Mouse (Mus musculus): ENCODE results near the gene Stk11. TPM values are rescaled to one million over a fixed set of nuclear protein-coding genes. Genes with fewer than 3 reads are reported as not detected.

Gene Stk11
- total and polyA plus RNA-seq, 2 experiments from 2014 or later: 15.0 to 86.4 TPM

- peak; percentile 100 for DNase-seq (ENCODE audit: low spot score)
- Histone ChIP-seq H3K27me3 (ENCODE audit: insufficient read depth, low read length) (no peaks in the 10 kb centered on the region), H3K4me1 (ENCODE audit: insufficient read depth, low read length) (peaks cover 15% of the 10 kb centered on the region), H3K36me3 (ENCODE audit: insufficient read depth, low read length) (peaks cover 9% of the 10 kb centered on the region), H3K9me3 (ENCODE audit: low read length) (no peaks in the 10 kb centered on the region), H3K4me2 (ENCODE audit: low read depth, low read length) (peak overlapping the region; percentile 98), H3K27ac (peak overlapping the region; percentile 86), H3K9ac (replicated peaks; ENCODE audit: low read length) (peak overlapping the region; percentile 95), H3K4me3 (ENCODE audit: low read length) (peak overlapping the region; percentile 75)
- no peak for TF ChIP-seq CTCF (IDR thresholded peaks at IDR 0.05; ENCODE audit: low read depth)
- WGBS: under 1% methylated on average over 43 of the region's 43 CpGs
- peak; percentile 86 for ATAC-seq
Measured at GRCm38 (mm10) chr10:80141786-80142529, 26.4 kb downstream of the Stk11 start.

- Histone ChIP-seq H3K9ac (replicated peaks; ENCODE audit: low read length) (peak overlapping the region; percentile 95), H3K9me3 (ENCODE audit: low read length) (no peaks in the 10 kb centered on the region), H3K4me2 (ENCODE audit: low read depth, low read length) (peak overlapping the region; percentile 98), H3K4me3 (ENCODE audit: low read length) (peak overlapping the region; percentile 75), H3K27me3 (ENCODE audit: insufficient read depth, low read length) (no peaks in the 10 kb centered on the region), H3K4me1 (ENCODE audit: insufficient read depth, low read length) (peaks cover 10% of the 10 kb centered on the region), H3K36me3 (ENCODE audit: insufficient read depth, low read length) (peaks cover 9% of the 10 kb centered on the region), H3K27ac (peak overlapping the region; percentile 86)
- WGBS: 0% methylated on average over 15 of the region's 15 CpGs
- TF ChIP-seq CTCF (IDR thresholded peaks at IDR 0.05; ENCODE audit: low read depth): no peak
- no peak for ATAC-seq
- no peak for DNase-seq (ENCODE audit: low spot score)
Measured at GRCm38 (mm10) chr10:80142530-80142925, 26.9 kb downstream of the Stk11 start.

- ATAC-seq (no peak), DNase-seq (ENCODE audit: low spot score) (no peak)
- Histone ChIP-seq H3K9me3 (ENCODE audit: low read length) (no peaks in the 10 kb centered on the region), H3K4me3 (ENCODE audit: low read length) (no peak overlapping the region), H3K9ac (replicated peaks; ENCODE audit: low read length) (no peak overlapping the region), H3K27ac (no peak overlapping the region), H3K27me3 (ENCODE audit: insufficient read depth, low read length) (no peaks in the 10 kb centered on the region), H3K4me2 (ENCODE audit: low read depth, low read length) (0 out of 2 replicates have a peak overlapping the region, but pooled peaks have one; percentile 98), H3K4me1 (ENCODE audit: insufficient read depth, low read length) (peaks cover 10% of the 10 kb centered on the region), H3K36me3 (ENCODE audit: insufficient read depth, low read length) (peaks cover 9% of the 10 kb centered on the region)
- 82% methylated on average over 7 of the region's 7 CpGs for WGBS
- TF ChIP-seq CTCF (IDR thresholded peaks at IDR 0.05; ENCODE audit: low read depth): no peak
Measured at GRCm38 (mm10) chr10:80143664-80144063, 28.1 kb downstream of the Stk11 start.

GRCm38 (mm10) chr10:80144159-80144558 lies 28.6 kb downstream of the Stk11 start:
- no peak for TF ChIP-seq CTCF (IDR thresholded peaks at IDR 0.05; ENCODE audit: low read depth)
- WGBS: 92% methylated on average over 12 of the region's 12 CpGs
- DNase-seq (ENCODE audit: low spot score) (no peak), ATAC-seq (no peak)
- peaks cover 10% of the 10 kb centered on the region for H3K4me1 ChIP-seq (ENCODE audit: insufficient read depth, low read length)
- H3K9ac ChIP-seq (replicated peaks; ENCODE audit: low read length): no peak overlapping the region
- no peaks in the 10 kb centered on the region for H3K9me3 ChIP-seq (ENCODE audit: low read length)
- H3K27ac ChIP-seq: no peak overlapping the region
- H3K4me3 ChIP-seq (ENCODE audit: low read length): no peak overlapping the region
- H3K27me3 ChIP-seq (ENCODE audit: insufficient read depth, low read length): no peaks in the 10 kb centered on the region
- peaks cover 9% of the 10 kb centered on the region for H3K36me3 ChIP-seq (ENCODE audit: insufficient read depth, low read length)
- H3K4me2 ChIP-seq (ENCODE audit: low read depth, low read length): no peak overlapping the region

GRCm38 (mm10) chr10:80144864-80145838 lies 29.5 kb downstream of the Stk11 start:
- peak; percentile 89 for TF ChIP-seq CTCF (IDR thresholded peaks at IDR 0.05; ENCODE audit: low read depth)
- 68% methylated on average over 20 of the region's 20 CpGs for WGBS
- peaks cover 10% of the 10 kb centered on the region for H3K4me1 ChIP-seq (ENCODE audit: insufficient read depth, low read length)
- peak overlapping the region; percentile 96 for H3K27ac ChIP-seq
- H3K27me3 ChIP-seq (ENCODE audit: insufficient read depth, low read length): no peaks in the 10 kb centered on the region
- peaks cover 9% of the 10 kb centered on the region for H3K36me3 ChIP-seq (ENCODE audit: insufficient read depth, low read length)
- 0 out of 2 replicates have a peak overlapping the region, but pooled peaks have one; percentile 13 for H3K9ac ChIP-seq (replicated peaks; ENCODE audit: low read length)
- H3K9me3 ChIP-seq (ENCODE audit: low read length): no peaks in the 10 kb centered on the region
- no peak overlapping the region for H3K4me2 ChIP-seq (ENCODE audit: low read depth, low read length)
- H3K4me3 ChIP-seq (ENCODE audit: low read length): no peak overlapping the region
- DNase-seq (ENCODE audit: low spot score) (peak; percentile 78), ATAC-seq (no peak)

GRCm38 (mm10) chr10:80145896-80146295 lies 30.3 kb downstream of the Stk11 start:
- Histone ChIP-seq H3K36me3 (ENCODE audit: insufficient read depth, low read length) (peaks cover 9% of the 10 kb centered on the region), H3K9ac (replicated peaks; ENCODE audit: low read length) (0 out of 2 replicates have a peak overlapping the region, but pooled peaks have one; percentile 13), H3K4me3 (ENCODE audit: low read length) (no peak overlapping the region), H3K4me1 (ENCODE audit: insufficient read depth, low read length) (peaks cover 8% of the 10 kb centered on the region), H3K9me3 (ENCODE audit: low read length) (no peaks in the 10 kb centered on the region), H3K4me2 (ENCODE audit: low read depth, low read length) (no peak overlapping the region), H3K27ac (peak overlapping the region; percentile 96), H3K27me3 (ENCODE audit: insufficient read depth, low read length) (no peaks in the 10 kb centered on the region)
- WGBS: 74% methylated on average over 6 of the region's 6 CpGs
- no peak for DNase-seq (ENCODE audit: low spot score)
- ATAC-seq: no peak
- TF ChIP-seq CTCF (IDR thresholded peaks at IDR 0.05; ENCODE audit: low read depth): no peak

All from hindbrain, postnatal 0 days (tissue).